11 mouse cellular contexts compared by ENCODE assay signal in the genomic region with DNA sequence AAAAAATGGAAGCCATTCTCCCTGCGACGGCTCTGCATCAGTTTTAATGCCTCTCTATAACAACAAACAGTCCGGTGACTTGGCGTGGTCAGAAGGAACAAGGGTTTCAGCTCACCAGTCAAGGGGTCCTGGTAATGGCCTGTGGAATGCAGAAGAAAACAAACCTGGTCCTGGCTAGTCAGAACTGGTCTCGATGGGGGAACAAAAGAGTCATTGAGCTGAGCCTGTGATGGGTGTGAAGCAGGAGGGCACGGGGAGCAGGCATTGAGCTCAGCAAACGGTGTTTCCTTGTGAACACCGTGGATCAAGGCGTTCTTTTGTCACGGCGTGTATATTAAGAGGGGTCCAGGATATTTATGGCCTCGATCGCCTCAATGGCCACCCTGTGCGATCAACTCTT.
A peak's percentile ranks its signal among the peaks of the same experiment; 100 is the strongest.
DNase-seq lines count a peak whose midpoint lies in the region; ATAC-seq lines count a peak whose summit lies in the region.
"Had no signal": no experiment of that assay in that cellular context is flagged by ENCODE, and none has a peak within 500 bp of the region (broad histone marks: within the 10 kb centered on the region; RNA-seq: fewer than 3 reads in every experiment).

No protein-coding gene starts in this region.

- DNase-seq in hindbrain, embryonic 11.5 days (ENCODE audit: low spot score): peak; percentile 37
- peak; percentile 41 for DNase-seq in ES-CJ7 (ENCODE audit: low read depth, low spot score)
- DNase-seq in embryo, embryonic 9.5 days (ENCODE audit: extremely low spot score): peak; percentile 54
- peak; percentile 34 to 63 for DNase-seq in kidney, postnatal 4 days
- no peak for DNase-seq in urinary bladder, adult 18-20 months (ENCODE audit: low spot score in 2 of 2)
- no peak for DNase-seq in testis, postnatal 10 days (ENCODE audit: low spot score)
- DNase-seq in adrenal gland, adult 18-20 months (ENCODE audit: low spot score in 2 of 2): no peak
- DNase-seq: right cerebral cortex, adult 18-20 months had no signal

- 0 out of 2 replicates have a peak, but pooled peaks have one; percentile 22 for ATAC-seq in hindbrain, embryonic 11.5 days (ENCODE audit: low FRiP score)
- ATAC-seq in hindbrain, embryonic 16.5 days: no peak
- ATAC-seq: intestine, embryonic 16.5 days had no signal

- no peaks in the 10 kb centered on the region for H3K27me3 ChIP-seq in hindbrain, embryonic 11.5 days (ENCODE audit: control insufficient read depth, insufficient read depth, low read length)
- H3K27me3 ChIP-seq in hindbrain, embryonic 16.5 days (replicated peaks; ENCODE audit: control insufficient read depth, insufficient read depth, low read length): no peaks in the 10 kb centered on the region
- H3K27me3 ChIP-seq: stomach, embryonic 15.5 days had no signal

- H3K36me3 ChIP-seq in hindbrain, embryonic 11.5 days (ENCODE audit: control insufficient read depth, insufficient read depth, low read length): no peaks in the 10 kb centered on the region
- no peaks in the 10 kb centered on the region for H3K36me3 ChIP-seq in hindbrain, embryonic 16.5 days (ENCODE audit: control insufficient read depth, insufficient read depth, low read length)
- H3K36me3 ChIP-seq: stomach, embryonic 15.5 days had no signal

- peaks cover 3% of the 10 kb centered on the region; the same call in 1 of the 2 replicates for H3K4me1 ChIP-seq in hindbrain, embryonic 11.5 days (replicated peaks; ENCODE audit: control insufficient read depth, insufficient read depth, low read length)
- peaks cover 11% of the 10 kb centered on the region for H3K4me1 ChIP-seq in hindbrain, embryonic 16.5 days (ENCODE audit: control insufficient read depth, insufficient read depth, low read depth, low read length)

- no peak overlapping the region for H3K4me2 ChIP-seq in hindbrain, embryonic 11.5 days (replicated peaks; ENCODE audit: low read depth, low read length)
- no peak overlapping the region for H3K4me2 ChIP-seq in hindbrain, embryonic 16.5 days (ENCODE audit: low read length)
- H3K4me2 ChIP-seq: stomach, embryonic 15.5 days had no signal

- no peaks in the 10 kb centered on the region for H3K9me3 ChIP-seq in hindbrain, embryonic 11.5 days (ENCODE audit: control insufficient read depth, low read length)
- no peaks in the 10 kb centered on the region for H3K9me3 ChIP-seq in hindbrain, embryonic 16.5 days (ENCODE audit: control insufficient read depth, low read length)
- H3K9me3 ChIP-seq: stomach, embryonic 15.5 days had no signal

- 45% methylated on average over 14 of the region's 14 CpGs for WGBS in hindbrain, embryonic 11.5 days
- WGBS in hindbrain, embryonic 16.5 days: 35% methylated on average over 14 of the region's 14 CpGs

- no peak overlapping the region for H3K4me3 ChIP-seq in hindbrain, embryonic 11.5 days (ENCODE audit: low read depth, low read length)
- no peak overlapping the region for H3K4me3 ChIP-seq in hindbrain, embryonic 16.5 days (ENCODE audit: low read length)
- H3K4me3 ChIP-seq: stomach, embryonic 15.5 days had no signal

- no peak overlapping the region for H3K27ac ChIP-seq in hindbrain, embryonic 11.5 days (ENCODE audit: low read depth, low read length)
- H3K27ac ChIP-seq in hindbrain, embryonic 16.5 days (ENCODE audit: low read depth, low read length): no peak overlapping the region
- H3K27ac ChIP-seq: stomach, embryonic 15.5 days had no signal

- no peak overlapping the region for H3K9ac ChIP-seq in hindbrain, embryonic 11.5 days (ENCODE audit: low read depth, low read length)
- H3K9ac ChIP-seq in hindbrain, embryonic 16.5 days (ENCODE audit: low read depth, low read length): no peak overlapping the region
- H3K9ac ChIP-seq: stomach, embryonic 15.5 days had no signal

Comparison
In these comparisons a context has a peak if more than half of its experiments do, and no peak if none do; other contexts are left out.
1. DNase-seq: peak in hindbrain, embryonic 11.5 days (single experiment), ES-CJ7 (single experiment), embryo, embryonic 9.5 days (single experiment) and kidney, postnatal 4 days (2 of 2); none in urinary bladder, adult 18-20 months (0 of 2), testis, postnatal 10 days (single experiment) and adrenal gland, adult 18-20 months (0 of 2).